Mouse (Mus musculus) erythroblast, embryonic 14.5 days (primary cell): Measurements from ENCODE around the gene Olfr1507.

Experiments
- GATA1 ChIP-seq: IDR thresholded peaks from 2 replicates; pipeline ENCODE4 v1.6.1; 2012; ENCODE audit warnings: low read length, inconsistent platforms, mixed read lengths
- TAL1 ChIP-seq: IDR thresholded peaks from 3 replicates; pipeline ENCODE4 v1.6.1; 2012; ENCODE audit warnings: low read length, inconsistent platforms, mixed read lengths

DNA sequence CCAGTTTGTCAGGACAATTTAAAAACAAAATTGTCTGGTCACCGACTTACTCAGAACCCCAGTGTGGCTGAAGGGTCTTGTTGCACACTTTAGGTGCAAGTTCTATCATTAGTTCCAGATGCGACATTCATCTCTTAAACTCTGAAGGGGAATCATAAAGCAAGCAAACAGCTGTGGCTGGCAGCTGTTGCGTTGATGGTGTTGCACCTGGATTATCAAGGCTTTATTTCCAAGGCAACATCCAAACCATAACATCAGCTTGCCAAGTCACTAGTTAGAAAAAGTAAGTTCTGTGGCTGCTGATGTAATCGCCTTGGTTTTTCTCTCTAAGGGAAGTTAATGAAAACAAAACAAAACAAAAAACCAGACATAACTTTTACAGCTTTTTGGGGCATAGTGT, at the start of gene Olfr1507:
- no peak for TF ChIP-seq GATA1
- no peak for TF ChIP-seq TAL1
